In genomic region chr1:130371291-130371690, GRCm38 (mm10) we compare ENCODE assay signal across 27 mouse cellular contexts. TPM values are rescaled to one million over a fixed set of nuclear protein-coding genes. Genes with fewer than 3 reads are reported as not detected.
"Had no signal": no experiment of that assay in that cellular context is flagged by ENCODE, and none has a peak within 500 bp of the region (broad histone marks: within the 10 kb centered on the region; RNA-seq: fewer than 3 reads in every experiment).

No protein-coding gene starts in this region.

- DNase-seq: kidney, postnatal 25 days; layer of hippocampus, adult 9-11 months; liver, postnatal 0 days; lung, embryonic 14.5 days; right cerebral cortex, adult 18-20 months; right cerebral cortex, postnatal 14 days; thymus, adult 18-20 months; thymus, postnatal 36 days had no signal

- H3K4me1 ChIP-seq: limb, embryonic 12.5 days; limb, embryonic 15.5 days had no signal

- H3K4me2 ChIP-seq: limb, embryonic 12.5 days; limb, embryonic 15.5 days; liver, embryonic 11.5 days; lung, embryonic 14.5 days; midbrain, embryonic 13.5 days had no signal

- H3K27ac ChIP-seq: kidney, postnatal 0 days; layer of hippocampus, adult 2 months; limb, embryonic 12.5 days; limb, embryonic 15.5 days; liver, embryonic 14.5 days; macrophage; midbrain, embryonic 13.5 days had no signal

- H3K36me3 ChIP-seq: limb, embryonic 12.5 days; limb, embryonic 15.5 days; midbrain, embryonic 13.5 days had no signal

- ATAC-seq: liver, postnatal 0 days; lung, postnatal 0 days had no signal

- H3K4me3 ChIP-seq: layer of hippocampus, adult 2 months; limb, embryonic 12.5 days; limb, embryonic 15.5 days; midbrain, embryonic 13.5 days had no signal

- H3K9me3 ChIP-seq: limb, embryonic 12.5 days; limb, embryonic 15.5 days; midbrain, embryonic 13.5 days had no signal

- H3K9ac ChIP-seq: limb, embryonic 12.5 days; limb, embryonic 15.5 days; liver, embryonic 14.5 days; liver, postnatal 0 days; lung, embryonic 14.5 days; midbrain, embryonic 13.5 days had no signal

- H3K27me3 ChIP-seq: limb, embryonic 12.5 days; limb, embryonic 15.5 days; midbrain, embryonic 13.5 days had no signal

RNA-seq across cellular contexts. Expression of gene Cd55b, which starts 51.5 kb away (rescaled TPM):
- total RNA-seq: layer of hippocampus, adult 2 months; layer of hippocampus, postnatal 25 days; left cerebral cortex, adult 18-20 months; left cerebral cortex, postnatal 25 days; megakaryocyte, adult 5-6 weeks; midbrain, postnatal 0 days had no signal
- polyA plus RNA-seq: kidney, embryonic 14.5 days; kidney, postnatal 0 days; limb, embryonic 12.5 days; limb, embryonic 15.5 days; liver, embryonic 11.5 days; liver, embryonic 14.5 days; liver, postnatal 0 days; lung, embryonic 14.5 days; macrophage; midbrain, embryonic 13.5 days; midbrain, postnatal 0 days; neural tube, embryonic 11.5 days; neural tube, embryonic 14.5 days; spleen, adult 2 months; urinary bladder, adult 2 months had no signal
